Mouse (Mus musculus) lung, postnatal 25 days (tissue): Measurements from ENCODE around the gene Edn1.
A peak's percentile ranks its signal among the peaks of the same experiment; 100 is the strongest.

Experiments used
- DNase-seq: peaks from one replicate; pipeline ENCODE4 v3.0.0; 2022; ENCODE audit warnings: low spot score

Gene Edn1

DNA sequence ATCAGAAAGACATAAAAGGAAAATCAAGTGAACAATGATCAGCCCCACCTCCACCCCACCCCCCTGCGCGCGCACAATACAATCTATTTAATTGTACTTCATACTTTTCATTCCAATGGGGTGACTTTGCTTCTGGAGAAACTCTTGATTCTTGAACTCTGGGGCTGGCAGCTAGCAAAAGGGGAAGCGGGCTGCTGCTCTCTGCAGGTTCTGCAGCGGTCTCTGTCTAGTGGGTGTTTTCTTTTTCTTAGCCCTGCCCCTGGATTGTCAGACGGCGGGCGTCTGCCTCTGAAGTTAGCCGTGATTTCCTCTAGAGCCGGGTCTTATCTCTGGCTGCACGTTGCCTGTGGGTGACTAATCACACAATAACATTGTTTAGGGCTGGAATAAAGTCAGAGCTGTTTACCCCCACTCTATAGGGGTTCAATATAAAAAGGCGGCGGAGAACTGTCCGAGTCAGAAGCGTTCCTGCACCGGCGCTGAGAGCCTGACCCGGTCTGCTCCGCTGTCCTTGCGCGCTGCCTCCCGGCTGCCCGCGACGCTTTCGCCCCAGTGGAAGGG lies at the start of gene Edn1:
Gene Edn1 (plus strand): TSS at position 316 of the 561 bp plus-strand sequence.
- peak; percentile 82 for DNase-seq

- peak; percentile 18 for DNase-seq
Measured at GRCm38 (mm10) chr13:42253821-42254220, 47.5 kb upstream of the Edn1 start.

DNA sequence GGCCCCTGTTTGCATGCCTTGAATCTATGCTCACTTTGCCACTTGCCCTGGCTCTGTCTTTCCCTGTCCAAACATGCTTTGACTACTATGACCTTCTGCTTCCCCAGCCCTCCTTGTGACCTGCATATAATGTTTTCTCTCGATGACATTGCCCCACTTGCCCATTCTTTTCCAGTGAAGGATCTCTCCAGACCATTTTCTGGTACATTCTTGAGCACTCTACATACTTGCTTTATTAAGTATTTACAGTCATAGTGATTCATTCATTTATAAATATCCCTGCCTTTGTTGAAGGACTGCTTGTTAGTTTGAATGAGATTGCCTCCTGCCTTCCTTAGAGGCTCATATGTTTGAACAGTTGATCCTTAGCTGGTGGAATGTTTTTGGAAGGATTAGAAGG lies 46.2 kb upstream of the Edn1 start:
- no peak for DNase-seq

DNA sequence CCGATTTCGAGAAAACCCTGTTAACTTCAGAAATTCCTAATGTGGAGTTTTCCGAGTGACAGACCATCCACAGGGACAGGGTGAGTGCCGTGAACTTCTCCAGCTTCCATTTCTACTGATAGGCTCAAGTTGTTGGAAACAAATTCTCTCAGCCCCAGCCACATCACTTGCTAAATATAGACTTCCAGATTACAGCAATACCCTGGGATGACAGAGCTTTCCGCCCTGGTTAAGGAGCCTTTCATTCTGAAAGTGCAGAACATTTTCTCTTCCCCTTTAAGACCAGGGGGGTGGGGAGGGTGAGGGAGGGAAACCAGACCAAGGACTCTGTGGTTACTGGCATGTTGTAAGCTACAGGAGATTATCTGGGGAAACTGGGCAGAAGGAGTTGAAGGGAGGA lies 42.9 kb upstream of the Edn1 start:
- peak; percentile 35 for DNase-seq

GRCm38 (mm10) chr13:42260667-42261066 lies 40.6 kb upstream of the Edn1 start:
- DNase-seq, result no peak

DNA sequence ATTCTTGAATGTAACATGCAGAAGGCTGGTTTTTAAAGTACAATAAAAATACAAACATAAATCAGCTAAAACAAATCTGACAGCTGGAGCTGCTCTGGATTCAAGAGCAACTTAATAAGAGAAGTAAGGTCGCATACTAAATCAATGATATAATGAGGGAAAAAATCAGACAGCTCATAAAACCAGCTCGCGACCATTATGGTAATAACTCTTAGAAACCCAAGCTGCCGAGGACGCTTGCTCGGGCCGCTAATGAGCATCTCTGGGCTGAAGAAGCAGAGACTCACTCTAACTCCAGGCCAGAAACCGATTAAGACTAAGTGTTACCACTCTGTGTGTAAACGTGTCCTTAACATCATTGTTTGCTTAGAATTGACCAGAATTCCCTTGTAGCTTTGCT lies 31.2 kb upstream of the Edn1 start:
- no peak for DNase-seq

GRCm38 (mm10) chr13:42276774-42277454 lies 24.4 kb upstream of the Edn1 start:
- DNase-seq, result no peak

- no peak for DNase-seq
Measured at GRCm38 (mm10) chr13:42277751-42278150, 23.5 kb upstream of the Edn1 start.

- no peak for DNase-seq
Measured at GRCm38 (mm10) chr13:42285896-42286295, 15.4 kb upstream of the Edn1 start.

GRCm38 (mm10) chr13:42286768-42287167 lies 14.5 kb upstream of the Edn1 start:
- no peak for DNase-seq

DNA sequence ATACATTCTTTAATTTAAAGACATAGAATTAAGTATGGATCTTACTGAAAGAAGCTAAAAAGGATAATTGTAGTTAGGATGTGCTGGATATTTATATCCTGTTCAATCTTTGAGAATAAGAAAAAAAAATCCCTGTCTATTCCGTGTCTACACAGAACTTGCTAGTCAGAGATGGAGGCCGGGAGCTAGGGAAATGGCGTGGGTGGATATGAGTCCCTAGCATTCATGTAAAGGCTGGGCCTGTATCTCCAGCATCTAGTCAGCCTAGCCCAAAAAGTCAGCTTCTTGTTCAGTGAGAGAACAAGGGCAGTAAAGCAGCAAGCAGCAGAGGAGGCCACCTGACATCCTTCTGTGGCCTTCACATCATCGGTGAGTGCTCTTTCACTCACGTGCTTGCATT lies 8.7 kb upstream of the Edn1 start:
- DNase-seq, result no peak

DNA sequence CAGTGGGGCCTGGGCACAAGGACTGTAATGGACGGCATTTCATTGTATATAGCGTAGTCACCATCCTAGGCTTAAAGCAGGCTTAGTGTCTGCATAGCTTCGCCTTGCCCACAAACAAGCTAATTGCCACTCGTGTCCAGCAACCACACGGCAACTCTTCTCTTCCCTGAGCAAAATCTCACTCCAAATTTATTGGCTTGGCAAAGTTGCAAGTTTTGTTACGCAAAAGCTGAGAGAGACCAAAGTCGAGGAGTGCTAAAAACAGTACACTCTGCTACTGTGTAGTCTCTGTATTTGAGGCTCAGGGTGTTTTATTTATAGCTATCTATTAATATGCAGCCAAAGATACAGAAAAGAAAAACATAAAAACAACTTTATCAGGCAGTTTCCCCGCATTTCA lies 3.0 kb upstream of the Edn1 start:
- DNase-seq, result peak; percentile 66

- DNase-seq, result peak; percentile 59
Measured at GRCm38 (mm10) chr13:42298766-42299165, 2.5 kb upstream of the Edn1 start.

- DNase-seq, result peak; percentile 86
Measured at GRCm38 (mm10) chr13:42300567-42300966, 709 bp upstream of the Edn1 start.

- DNase-seq, result no peak
Measured at GRCm38 (mm10) chr13:42301961-42302861, 935 bp downstream of the Edn1 start.

DNA sequence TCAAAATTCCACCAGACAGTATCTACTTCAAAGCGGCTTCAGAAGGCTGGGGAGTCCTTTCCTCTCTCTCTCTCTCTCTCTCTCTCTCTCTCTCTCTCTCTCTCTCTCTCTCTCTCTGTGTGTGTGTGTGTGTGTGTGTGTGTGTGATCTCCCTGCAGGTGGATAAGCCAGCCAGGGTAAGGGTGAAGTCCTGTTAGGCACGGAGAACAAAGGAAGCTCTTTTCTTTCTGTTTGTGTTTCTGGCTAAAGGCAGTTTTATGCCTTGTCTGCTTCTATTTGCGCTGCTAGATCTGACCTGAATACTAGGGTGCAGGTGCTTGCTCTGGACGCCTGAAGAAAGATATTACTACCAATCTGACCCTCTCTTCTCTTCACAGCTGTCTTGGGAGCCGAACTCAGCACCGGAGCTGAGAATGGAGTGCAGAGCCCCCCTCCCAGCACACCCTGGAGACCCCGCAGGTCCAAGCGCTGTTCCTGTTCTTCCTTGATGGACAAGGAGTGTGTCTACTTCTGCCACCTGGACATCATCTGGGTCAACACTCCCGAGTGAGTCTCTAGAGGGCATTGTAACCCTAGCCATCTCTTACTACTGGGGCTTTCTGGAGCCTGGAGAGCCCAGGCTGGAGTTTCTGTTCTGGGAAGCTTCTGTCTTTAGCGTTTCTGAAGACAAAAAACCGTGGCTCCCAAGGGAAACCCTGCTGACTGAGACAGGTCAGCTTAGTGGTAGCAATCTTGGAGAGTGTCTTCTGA lies 2.1 kb downstream of the Edn1 start:
- peak; percentile 33 for DNase-seq

DNA sequence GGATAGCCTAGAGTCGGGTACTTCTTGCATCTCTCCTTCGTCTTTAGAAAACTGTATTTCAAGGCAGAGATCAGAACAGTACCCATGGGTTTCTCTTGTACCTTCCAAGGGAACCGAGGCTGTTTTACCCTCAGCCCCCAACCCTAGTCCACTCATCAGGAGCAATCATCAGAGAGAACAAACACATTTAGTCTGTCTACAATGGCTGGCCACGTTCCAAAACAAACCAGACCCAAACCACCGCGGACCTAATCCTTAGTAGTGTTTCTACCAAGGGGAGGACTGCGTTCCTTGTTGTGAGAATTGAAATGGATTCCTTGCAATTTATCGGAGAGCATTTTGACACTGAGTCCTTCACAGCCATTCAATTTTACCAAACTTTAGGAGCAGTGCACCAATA lies 2.9 kb downstream of the Edn1 start:
- no peak for DNase-seq

DNA sequence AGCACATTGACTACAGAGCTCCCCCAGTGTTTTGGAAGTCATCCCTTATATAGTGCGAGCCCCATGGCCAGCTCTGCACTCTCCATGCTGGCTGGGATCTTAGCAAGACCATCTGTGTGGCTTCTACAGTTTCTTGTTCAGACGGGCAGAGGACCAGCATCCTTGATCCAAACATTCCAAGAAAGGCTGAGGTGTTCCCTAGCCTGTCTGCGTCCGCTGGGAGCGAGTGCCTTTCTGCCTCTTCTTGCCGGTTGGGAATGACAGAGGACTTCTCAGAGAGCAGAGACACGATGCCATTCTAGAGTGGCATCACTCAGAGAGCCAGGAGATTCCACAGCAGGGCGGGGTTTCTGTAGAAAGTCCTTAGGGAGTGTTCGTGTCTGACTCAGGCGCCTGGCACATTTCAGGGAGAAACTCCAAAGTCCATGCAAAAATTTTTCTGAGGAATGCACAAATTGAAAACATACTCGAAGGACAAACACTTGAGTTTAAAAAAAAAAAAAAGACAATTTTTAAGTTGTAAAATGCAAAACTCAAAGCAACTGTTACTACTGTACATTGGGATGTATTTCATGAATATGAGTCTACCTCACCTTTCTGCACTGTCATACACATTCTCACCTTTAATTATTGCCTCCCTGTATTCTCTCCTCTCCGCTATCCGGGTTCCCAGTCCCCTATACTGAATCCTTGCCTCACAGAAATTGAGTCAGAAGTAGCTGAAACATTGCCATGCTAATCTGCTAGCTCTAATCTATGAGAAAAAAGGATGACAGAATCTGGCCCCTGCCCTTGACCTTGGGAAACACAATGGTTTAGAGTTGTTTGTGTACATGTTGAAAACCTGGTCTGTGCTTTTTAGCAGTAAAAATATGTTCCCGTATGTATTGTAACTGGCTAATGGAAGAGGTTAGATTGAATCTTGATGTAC lies 5.9 kb downstream of the Edn1 start:
- no peak for DNase-seq

DNA sequence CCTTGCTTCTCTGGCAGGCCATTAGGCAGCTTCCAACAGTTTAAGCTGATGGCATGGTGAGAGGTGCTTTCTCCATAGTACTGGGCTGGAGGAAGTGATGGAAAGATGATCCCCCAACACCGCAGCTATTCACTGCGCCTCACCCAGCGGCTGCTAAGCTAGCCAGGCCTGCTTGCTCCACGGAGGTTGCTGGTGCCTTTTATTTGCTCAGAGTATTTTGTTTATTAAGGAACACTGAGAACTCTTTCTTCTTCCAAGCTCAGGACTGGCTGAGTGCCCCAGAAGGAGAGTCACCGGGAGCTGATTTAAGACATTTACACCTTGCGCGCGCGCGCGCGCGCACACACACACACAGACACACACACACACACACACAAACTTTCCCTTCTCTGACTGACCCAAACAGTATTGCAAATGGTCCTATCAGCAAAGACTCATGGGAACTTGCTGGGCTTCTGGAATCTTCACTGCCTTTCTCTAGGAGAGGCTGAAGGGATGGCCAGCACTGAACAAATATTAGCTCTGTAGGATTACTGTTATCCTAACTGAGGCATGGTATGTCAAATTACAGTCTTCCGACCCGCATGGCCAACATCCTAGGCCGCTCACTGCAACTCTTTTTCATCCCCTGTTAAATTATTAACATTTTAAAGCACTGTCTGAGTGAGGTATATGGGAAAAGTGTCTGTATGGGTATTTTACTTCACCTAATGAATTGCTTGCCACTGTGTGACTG lies 7.3 kb downstream of the Edn1 start:
- no peak for DNase-seq

GRCm38 (mm10) chr13:42309804-42310203 lies 8.5 kb downstream of the Edn1 start:
- DNase-seq, result no peak

- no peak for DNase-seq
Measured at GRCm38 (mm10) chr13:42315628-42316027, 14.4 kb downstream of the Edn1 start.
